Mouse (Mus musculus) forebrain, embryonic 10.5 days (tissue): Measurements from ENCODE around the gene Aprt. TPM values are rescaled to one million over a fixed set of nuclear protein-coding genes. Genes with fewer than 3 reads are reported as not detected.
A peak's percentile ranks its signal among the peaks of the same experiment; 100 is the strongest.
"Not testable (repeated sequence)": the region's sequence is repeated elsewhere in the genome, so short reads cannot be mapped to it uniquely, and the experiment has no call there.

Experiments used
- DNase-seq: peaks from one replicate; pipeline ENCODE4 v3.0.0-alpha.2; 2017; ENCODE audit warnings: low spot score; ENCODE audit errors: extremely low spot score
- H3K27ac ChIP-seq: fragments of 300-500 bp; sonication (generic); 2 replicates; pipeline ENCODE4 v1.5.1; 2016; ENCODE audit warnings: mild to moderate bottlenecking
- H3K27me3 ChIP-seq: fragments of 300-500 bp; sonication (generic); 2 replicates; pipeline ENCODE4 v1.6.1; 2016; ENCODE audit warnings: mild to moderate bottlenecking; ENCODE audit not compliant: poor library complexity, severe bottlenecking
- H3K36me3 ChIP-seq: fragments of 300-500 bp; sonication (generic); replicated peaks from 2 replicates; pipeline ENCODE4 v1.6.1; 2016; ENCODE audit warnings: mild to moderate bottlenecking, moderate library complexity
- H3K4me1 ChIP-seq: fragments of 300-500 bp; sonication (generic); 2 replicates; pipeline ENCODE4 v1.6.1; 2016
- H3K4me3 ChIP-seq: fragments of 300-500 bp; sonication (generic); 2 replicates; pipeline ENCODE4 v1.5.1; 2016; ENCODE audit warnings: mild to moderate bottlenecking, moderate library complexity
- H3K9me3 ChIP-seq: fragments of 300-500 bp; sonication (generic); 2 replicates; pipeline ENCODE4 v1.6.1; 2016; ENCODE audit warnings: mild to moderate bottlenecking, moderate library complexity
- WGBS: fragments of 180-500 bp; shearing (Covaris S2); methylation state at CpG from one replicate; pipeline ENCODE4 v1.1.7; 2016; 5-methylcytosine and 5-hydroxymethylcytosine counted together
- polyA plus RNA-seq: library from polyadenylated mRNA; unstranded; fragments of >200 nt; fragmentation: Nextera tagmentation; extraction: Ambion mirVana; gene quantifications from 2 replicates; pipeline ENCODE4 v1.2.1, GENCODE M21; 2016

Gene Aprt
- polyA plus RNA-seq, 1 experiment from 2014 or later, result 321 TPM

- peak overlapping the region; percentile 67 for H3K27ac ChIP-seq
Measured at GRCm38 (mm10) chr8:122579196-122579595, 2.5 kb upstream of the Aprt start.

GRCm38 (mm10) chr8:122577116-122577515, 407 bp upstream of the Aprt start:
- H3K9me3 ChIP-seq, result no peaks in the 10 kb centered on the region
- WGBS, result 38% methylated on average over 10 of the region's 10 CpGs
- no peaks in the 10 kb centered on the region for H3K27me3 ChIP-seq
- no peak for DNase-seq
- peaks cover 81% of the 10 kb centered on the region for H3K4me1 ChIP-seq
- peaks cover 33% of the 10 kb centered on the region for H3K36me3 ChIP-seq
- H3K4me3 ChIP-seq, result peak overlapping the region; percentile 77
- H3K27ac ChIP-seq, result peak overlapping the region; percentile 93

More at GRCm38 (mm10) chr8:122579196-122579595, 2.5 kb upstream of the Aprt start:
- whole genome bisulfite sequencing, result 14% methylated on average over 7 of the region's 7 CpGs
- Histone ChIP-seq H3K4me1 (peaks cover 61% of the 10 kb centered on the region), H3K4me3 (no peak overlapping the region), H3K36me3 (peaks cover 12% of the 10 kb centered on the region), H3K27me3 (no peaks in the 10 kb centered on the region), H3K9me3 (no peaks in the 10 kb centered on the region)
- DNase-seq, result no peak

GRCm38 (mm10) chr8:122575735-122576647, 718 bp downstream of the Aprt start:
- DNase-seq, result peak; percentile 30
- H3K4me3 ChIP-seq, result peak overlapping the region; percentile 77
- WGBS, result 16% methylated on average over 21 of the region's 21 CpGs
- peak overlapping the region; percentile 93 for H3K27ac ChIP-seq
- peaks cover 88% of the 10 kb centered on the region for H3K4me1 ChIP-seq
- no peaks in the 10 kb centered on the region for H3K9me3 ChIP-seq
- peaks cover 44% of the 10 kb centered on the region for H3K36me3 ChIP-seq
- no peaks in the 10 kb centered on the region for H3K27me3 ChIP-seq

- peaks cover 2% of the 10 kb centered on the region; the same call in 1 of the 2 replicates for H3K9me3 ChIP-seq
- no peaks in the 10 kb centered on the region for H3K27me3 ChIP-seq
- WGBS, result 78% methylated on average over 8 of the region's 8 CpGs
- peak overlapping the region; percentile 93; the same call in 1 of the 2 replicates for H3K27ac ChIP-seq
- peaks cover 85% of the 10 kb centered on the region for H3K4me1 ChIP-seq
- H3K36me3 ChIP-seq, result peaks cover 51% of the 10 kb centered on the region
- H3K4me3 ChIP-seq, result peak overlapping the region; percentile 77
- no peak for DNase-seq
Measured at GRCm38 (mm10) chr8:122575286-122575685, 1.4 kb downstream of the Aprt start.

- Histone ChIP-seq H3K27ac (0 out of 2 replicates have a peak overlapping the region, but pooled peaks have one; percentile 3), H3K27me3 (no peaks in the 10 kb centered on the region), H3K9me3 (peaks cover 7% of the 10 kb centered on the region; the same call in 1 of the 2 replicates), H3K4me3 (peak overlapping the region; percentile 77), H3K4me1 (peaks cover 87% of the 10 kb centered on the region), H3K36me3 (peaks cover 56% of the 10 kb centered on the region)
- WGBS, result 66% methylated on average over 10 of the region's 10 CpGs
- no peak for DNase-seq
Measured at GRCm38 (mm10) chr8:122574667-122575251, 1.9 kb downstream of the Aprt start.

DNA sequence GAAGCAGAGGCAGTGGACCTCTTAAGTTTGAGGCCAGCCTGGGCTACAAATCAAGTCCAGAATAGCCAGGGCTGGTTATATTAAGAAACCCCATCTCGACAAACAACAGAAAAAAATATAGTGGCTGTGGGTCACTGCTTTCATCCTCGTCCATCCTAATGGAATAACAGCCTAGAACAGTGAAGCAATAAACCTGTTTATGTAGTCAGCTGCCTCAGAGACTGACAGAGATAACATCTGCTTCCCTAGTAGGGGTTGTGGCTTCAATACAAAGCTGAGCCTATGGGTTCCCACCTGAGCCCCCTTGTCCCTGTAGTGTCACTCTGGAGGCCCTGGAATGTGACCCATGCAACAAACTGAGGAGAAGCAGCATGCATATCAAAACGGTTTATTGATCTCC, 2.4 kb downstream of the Aprt start:
- Histone ChIP-seq H3K36me3 (peaks cover 61% of the 10 kb centered on the region), H3K27ac (no peak overlapping the region), H3K9me3 (peaks cover 7% of the 10 kb centered on the region; the same call in 1 of the 2 replicates), H3K4me3 (no peak overlapping the region), H3K4me1 (peaks cover 87% of the 10 kb centered on the region), H3K27me3 (no peaks in the 10 kb centered on the region)
- no peak for DNase-seq
- WGBS, result 69% methylated on average over 3 of the region's 3 CpGs

DNA sequence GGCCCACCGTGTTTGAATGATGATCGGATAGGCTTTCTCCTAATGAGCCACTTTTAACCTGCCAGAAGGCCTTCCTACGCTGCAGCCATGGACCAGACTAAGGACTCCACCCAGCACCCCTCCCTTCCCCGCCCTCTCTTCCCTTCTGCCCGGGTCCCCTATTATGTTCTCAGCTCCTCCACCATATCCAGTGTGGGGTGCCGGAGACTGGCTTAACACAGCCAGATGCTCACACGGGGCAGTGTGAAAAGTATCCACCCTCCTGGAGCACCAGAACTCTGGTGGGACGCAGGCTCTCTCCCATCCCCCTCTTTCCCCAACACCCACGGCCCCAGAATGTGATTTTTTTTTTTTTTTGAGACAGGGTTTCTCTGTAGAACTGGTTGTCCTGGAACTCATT, 3.1 kb downstream of the Aprt start:
- H3K27ac ChIP-seq, result peak overlapping the region; percentile 62
- peaks cover 66% of the 10 kb centered on the region for H3K36me3 ChIP-seq
- no peak for DNase-seq
- no peaks in the 10 kb centered on the region for H3K27me3 ChIP-seq
- H3K4me3 ChIP-seq, result peak overlapping the region; percentile 11; the same call in 1 of the 2 replicates
- H3K4me1 ChIP-seq, result peaks cover 87% of the 10 kb centered on the region
- WGBS, result 63% methylated on average over 9 of the region's 9 CpGs
- peaks cover 7% of the 10 kb centered on the region; the same call in 1 of the 2 replicates for H3K9me3 ChIP-seq

DNA sequence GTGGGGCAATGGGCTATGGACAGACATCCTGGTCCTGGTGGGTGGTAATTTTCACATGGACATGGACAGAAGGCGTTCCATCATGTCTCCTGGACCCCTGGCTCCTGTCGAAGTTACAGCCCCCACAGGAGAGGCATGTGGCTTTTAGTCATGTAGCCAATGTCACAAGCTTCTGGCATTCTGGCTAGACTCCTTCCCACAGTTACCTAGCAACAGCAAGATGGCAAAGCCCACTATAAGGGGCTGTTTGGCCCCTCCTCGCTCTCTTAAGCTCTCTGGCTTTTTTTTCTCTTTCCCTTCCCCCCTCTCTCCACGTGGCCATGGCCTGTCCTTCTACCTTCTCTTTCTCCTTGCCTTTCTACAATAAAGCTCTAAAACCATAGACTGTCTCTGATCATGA, 3.5 kb downstream of the Aprt start:
- DNase-seq, H3K27me3 ChIP-seq, H3K4me3 ChIP-seq, H3K9me3 ChIP-seq: not testable (repeated sequence)
- peaks cover 66% of the 10 kb centered on the region for H3K36me3 ChIP-seq
- H3K4me1 ChIP-seq, result peaks cover 86% of the 10 kb centered on the region
- peak overlapping the region; percentile 62 for H3K27ac ChIP-seq
- WGBS, result 44% methylated on average over 4 of the region's 4 CpGs

DNA sequence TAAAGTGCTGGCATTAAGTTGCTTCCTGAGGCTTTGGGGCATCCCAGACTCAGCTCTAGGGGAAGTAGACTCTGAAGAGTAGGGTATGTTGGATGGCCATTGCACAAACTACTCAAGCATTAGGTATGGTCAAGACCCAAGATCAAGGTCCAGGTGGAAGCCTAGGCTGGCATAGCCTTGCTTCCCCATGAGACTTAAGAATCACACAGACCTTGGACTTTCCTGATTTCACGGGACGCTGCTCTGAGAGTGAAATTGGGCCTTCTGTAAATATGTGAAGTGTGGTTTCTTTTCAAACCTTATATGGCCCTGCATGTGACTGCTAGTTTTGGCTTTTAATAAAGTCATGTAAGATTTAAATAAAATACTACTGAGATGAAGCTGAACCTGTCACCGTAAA, 4.0 kb downstream of the Aprt start:
- Histone ChIP-seq H3K27ac (no peak overlapping the region), H3K36me3 (peaks cover 66% of the 10 kb centered on the region), H3K9me3 (peaks cover 7% of the 10 kb centered on the region; the same call in 1 of the 2 replicates), H3K4me3 (no peak overlapping the region), H3K4me1 (peaks cover 87% of the 10 kb centered on the region), H3K27me3 (no peaks in the 10 kb centered on the region)
- WGBS, result 96% methylated on average over 3 of the region's 3 CpGs
- no peak for DNase-seq

DNA sequence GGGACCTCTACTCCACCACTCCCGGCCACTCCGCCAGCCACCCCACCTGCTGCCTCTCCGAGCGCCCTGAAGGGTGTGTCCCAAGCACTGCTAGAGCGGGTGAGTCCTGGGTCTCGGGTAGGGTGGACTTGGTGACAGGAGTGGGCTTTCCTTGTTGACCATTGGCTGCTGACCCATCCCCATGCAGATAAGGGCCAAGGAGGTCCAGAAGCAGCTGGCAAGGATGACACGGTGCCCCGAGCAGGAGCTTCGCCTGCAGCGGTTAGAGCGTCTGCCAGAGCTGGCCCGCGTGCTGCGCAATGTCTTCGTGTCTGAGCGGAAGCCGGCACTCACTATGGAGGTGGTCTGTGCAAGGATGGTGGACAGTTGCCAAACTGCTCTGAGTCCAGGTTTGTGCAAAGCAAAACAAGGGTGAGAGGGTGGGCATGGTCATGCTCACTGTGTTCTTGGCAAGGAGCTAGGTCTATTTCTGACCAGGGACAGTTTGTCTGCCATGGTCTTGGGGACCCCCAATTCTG, 4.9 kb downstream of the Aprt start:
- peaks cover 7% of the 10 kb centered on the region; the same call in 1 of the 2 replicates for H3K9me3 ChIP-seq
- H3K4me1 ChIP-seq, result peaks cover 87% of the 10 kb centered on the region
- H3K4me3 ChIP-seq, result no peak overlapping the region
- H3K27ac ChIP-seq, result no peak overlapping the region
- peaks cover 66% of the 10 kb centered on the region for H3K36me3 ChIP-seq
- no peak for DNase-seq
- 96% methylated on average over 17 of the region's 17 CpGs for WGBS
- no peaks in the 10 kb centered on the region for H3K27me3 ChIP-seq

DNA sequence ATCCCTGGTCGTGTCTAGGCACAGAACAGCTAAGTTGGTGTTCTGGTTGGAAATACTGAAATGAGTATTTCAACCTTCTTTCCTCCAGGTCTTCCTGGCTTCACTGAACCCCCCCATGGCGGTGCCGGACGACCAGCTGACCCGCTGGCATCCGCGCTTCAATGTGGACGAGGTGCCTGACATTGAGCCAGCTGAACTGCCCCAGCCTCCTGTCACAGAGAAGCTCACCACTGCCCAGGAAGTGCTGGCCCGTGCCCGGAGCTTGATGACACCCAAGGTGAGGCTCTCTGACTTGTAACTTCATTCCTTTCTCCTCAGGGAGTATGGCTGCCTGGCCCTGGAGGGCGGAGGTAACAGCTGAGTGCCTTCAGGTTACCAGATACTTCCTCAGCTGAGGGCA, 5.6 kb downstream of the Aprt start:
- 94% methylated on average over 11 of the region's 11 CpGs for WGBS
- peaks cover 87% of the 10 kb centered on the region for H3K4me1 ChIP-seq
- peaks cover 66% of the 10 kb centered on the region for H3K36me3 ChIP-seq
- H3K27me3 ChIP-seq, result no peaks in the 10 kb centered on the region
- no peak for DNase-seq
- H3K27ac ChIP-seq, result no peak overlapping the region
- no peak overlapping the region for H3K4me3 ChIP-seq
- H3K9me3 ChIP-seq, result peaks cover 7% of the 10 kb centered on the region; the same call in 1 of the 2 replicates

GRCm38 (mm10) chr8:122569996-122570395, 6.7 kb downstream of the Aprt start:
- no peak overlapping the region for H3K27ac ChIP-seq
- H3K9me3 ChIP-seq, result peaks cover 7% of the 10 kb centered on the region; the same call in 1 of the 2 replicates
- H3K4me1 ChIP-seq, result peaks cover 77% of the 10 kb centered on the region
- no peak for DNase-seq
- H3K36me3 ChIP-seq, result peaks cover 63% of the 10 kb centered on the region
- H3K27me3 ChIP-seq, result no peaks in the 10 kb centered on the region
- WGBS, result 96% methylated on average over 16 of the region's 16 CpGs
- peak overlapping the region; percentile 96; the same call in 1 of the 2 replicates for H3K4me3 ChIP-seq
